Mouse (Mus musculus): ENCODE measurements around the gene Meltf. TPM values are rescaled to one million over a fixed set of nuclear protein-coding genes. Genes with fewer than 3 reads are reported as not detected.

The Meltf gene
- total and polyA plus RNA-seq, 3 experiments: 0.04 to 0.09 (median 0.07) TPM

GRCm38 (mm10) chr16:31873721-31874120 is 4.9 kb upstream of the Meltf start:
- Histone ChIP-seq H3K4me3 (replicated peaks in 1 of 3; ENCODE audit: low read depth in 2 of 3, low read length in 2 of 3, poor library complexity in 1 of 3) (no peak overlapping the region), H3K4me1 (ENCODE audit: control insufficient read depth in 1 of 2, insufficient read depth in 2 of 2) (peaks cover 0 to 4% of the 10 kb centered on the region in 2 experiments; a peak in 1 of 4 replicates), H3K36me3 (replicated peaks in 1 of 2; ENCODE audit: control insufficient read depth in 1 of 2, insufficient read depth in 1 of 2, low read length in 1 of 2) (peaks cover 12 to 51% of the 10 kb centered on the region in 2 experiments), H3K9ac (ENCODE audit: insufficient read depth, low read depth) (no peak overlapping the region), H3K79me2 (replicated peaks; ENCODE audit: control insufficient read depth, extremely low read depth, insufficient read depth, poor library complexity, severe bottlenecking) (no peaks in the 10 kb centered on the region), H3K27ac (ENCODE audit: insufficient read depth, low read depth) (no peak overlapping the region), H3K27me3 (replicated peaks) (no peaks in the 10 kb centered on the region), H3K4me2 (ENCODE audit: insufficient read depth, low read depth, poor library complexity, severe bottlenecking) (no peak overlapping the region), H3K9me3 (replicated peaks; ENCODE audit: low read length) (no peaks in the 10 kb centered on the region)
- in situ Hi-C loops (cut with MboI; ENCODE audit: low pct_ligation_motif_present, low pct_unique_long_range_greater_than_20kb, low sequenced_read_pairs) (no loop called here), dilution Hi-C loops (cut with MboI; ENCODE audit: extremely low pct_ligation_motif_present, extremely low pct_unique_long_range_greater_than_20kb, low sequenced_read_pairs) (no loop called here)
- DNase-seq (ENCODE audit: extremely low read depth): no peak
- TF ChIP-seq USF1 (IDR thresholded peaks at IDR 0.05; ENCODE audit: low read depth, low read length): no peak
- no peak for TF ChIP-seq TCF12 (IDR thresholded peaks at IDR 0.05; ENCODE audit: low read depth, low read length)
- no peak for TF ChIP-seq JUN (IDR thresholded peaks at IDR 0.05; ENCODE audit: insufficient read depth, low read depth, low read length)
- no peak for TF ChIP-seq E2F4 (IDR thresholded peaks at IDR 0.05; ENCODE audit: insufficient replicate concordance, low read depth, low read length)

GRCm38 (mm10) chr16:31875391-31875790 is 3.2 kb upstream of the Meltf start:
- DNase-seq (ENCODE audit: extremely low read depth): no peak
- Histone ChIP-seq H3K27me3 (replicated peaks) (no peaks in the 10 kb centered on the region), H3K4me1 (ENCODE audit: control insufficient read depth in 1 of 2, insufficient read depth in 2 of 2) (peaks cover 0 to 5% of the 10 kb centered on the region in 2 experiments; a peak in 1 of 4 replicates), H3K4me2 (ENCODE audit: insufficient read depth, low read depth, poor library complexity, severe bottlenecking) (no peak overlapping the region), H3K27ac (ENCODE audit: insufficient read depth, low read depth) (no peak overlapping the region), H3K9me3 (replicated peaks; ENCODE audit: low read length) (no peaks in the 10 kb centered on the region), H3K4me3 (replicated peaks in 1 of 3; ENCODE audit: low read depth in 2 of 3, low read length in 2 of 3, poor library complexity in 1 of 3) (no peak overlapping the region), H3K9ac (ENCODE audit: insufficient read depth, low read depth) (no peak overlapping the region), H3K79me2 (replicated peaks; ENCODE audit: control insufficient read depth, extremely low read depth, insufficient read depth, poor library complexity, severe bottlenecking) (no peaks in the 10 kb centered on the region), H3K36me3 (replicated peaks in 1 of 2; ENCODE audit: control insufficient read depth in 1 of 2, insufficient read depth in 1 of 2, low read length in 1 of 2) (peaks cover 12 to 36% of the 10 kb centered on the region in 2 experiments)
- dilution Hi-C loops (cut with MboI; ENCODE audit: extremely low pct_ligation_motif_present, extremely low pct_unique_long_range_greater_than_20kb, low sequenced_read_pairs) (no loop called here), in situ Hi-C loops (cut with MboI; ENCODE audit: low pct_ligation_motif_present, low pct_unique_long_range_greater_than_20kb, low sequenced_read_pairs) (loop anchor here (5.0 kb wide), 1 partner anchor 42 kb away; no protein-coding TSS in a partner anchor)
- TF ChIP-seq ZKSCAN1 (IDR thresholded peaks at IDR 0.05; ENCODE audit: borderline replicate concordance, low read depth, low read length): no peak
- TF ChIP-seq SIN3A (IDR thresholded peaks at IDR 0.05; ENCODE audit: low read length): no peak
- TF ChIP-seq MXI1 (IDR thresholded peaks at IDR 0.05; ENCODE audit: low read depth, low read length): no peak
- no peak for TF ChIP-seq TCF12 (IDR thresholded peaks at IDR 0.05; ENCODE audit: low read depth, low read length)
- TF ChIP-seq MYC (IDR thresholded peaks at IDR 0.05; ENCODE audit: low read depth, low read length): no peak
- no peak for TF ChIP-seq MEF2A (IDR thresholded peaks at IDR 0.05; ENCODE audit: borderline replicate concordance, low read depth, low read length)
- no peak for TF ChIP-seq CTCF (conservative IDR thresholded peaks at IDR 0.05 in 1 of 2, IDR thresholded peaks at IDR 0.05 in 1 of 2; ENCODE audit: low read depth in 2 of 2, low read length in 2 of 2)
- TF ChIP-seq TBP (conservative IDR thresholded peaks at IDR 0.05; ENCODE audit: low read depth, low read length): no peak
- TF ChIP-seq ZMIZ1 (IDR thresholded peaks at IDR 0.05; ENCODE audit: low read depth, low read length): no peak
- no peak for TF ChIP-seq GABPA (IDR thresholded peaks at IDR 0.05; ENCODE audit: insufficient replicate concordance, low read depth, low read length)
- TF ChIP-seq NRF1 (IDR thresholded peaks at IDR 0.05; ENCODE audit: low read depth, low read length): no peak
- TF ChIP-seq NELFE (IDR thresholded peaks at IDR 0.05; ENCODE audit: low read depth, low read length): no peak
- TF ChIP-seq RCOR1 (conservative IDR thresholded peaks at IDR 0.05; ENCODE audit: low read depth, low read length): no peak

All from CH12.LX (cell line).